Mouse (Mus musculus): ENCODE results near the gene Zfr2. TPM values are rescaled to one million over a fixed set of nuclear protein-coding genes. Genes with fewer than 3 reads are reported as not detected.
A peak's percentile ranks its signal among the peaks of the same experiment; 100 is the strongest.

The Zfr2 gene
- 10 to 100 TPM; 57.6 to 63.6 TPM for total RNA-seq (2021)
- long read RNA-seq, transcript Zfr2-201 (18 exons, 3,349 nt), result major isoform, 44 of 111 reads
- long read RNA-seq, partial matches to known transcripts, result 9 of 111 reads
- long read RNA-seq, other reads (novel, unspliced or antisense), result 58 of 111 reads

DNA sequence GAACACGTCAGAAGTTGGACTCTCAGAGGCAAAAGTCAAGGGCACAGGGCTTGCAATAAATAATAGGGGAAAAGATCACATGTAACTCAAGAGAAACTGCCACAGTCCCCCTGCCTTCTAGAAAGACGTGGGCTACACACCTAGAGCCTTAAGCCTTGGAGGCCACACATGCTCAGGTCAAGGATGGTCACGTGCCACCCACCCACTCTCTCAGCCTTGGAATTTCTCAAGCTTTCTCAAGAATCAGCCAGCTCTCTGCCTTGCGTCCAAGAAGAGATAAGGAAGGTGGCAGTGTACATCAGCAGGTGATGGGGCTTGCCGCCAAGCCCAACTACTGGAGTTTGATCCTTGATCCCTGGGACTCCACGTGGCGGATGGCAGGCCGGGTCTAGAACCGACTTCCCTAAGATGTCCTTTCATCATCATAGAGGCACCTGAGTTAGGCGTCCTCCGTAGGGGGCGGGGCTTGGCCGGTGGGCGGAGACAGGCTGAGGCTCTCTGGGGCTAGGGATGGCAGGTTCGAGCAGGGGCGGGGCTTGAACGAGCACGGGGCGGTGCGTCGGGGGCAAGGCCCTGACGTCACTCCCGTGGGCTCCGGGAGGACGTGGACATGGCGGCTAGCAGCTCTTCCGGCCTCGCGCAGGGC, at the start of gene Zfr2:
Zfr2 (plus strand) TSS at position 576 of the 646 bp plus-strand sequence.
- DNase-seq (ENCODE audit: low spot score in 2 of 2), result peak; percentile 90 to 92

DNA sequence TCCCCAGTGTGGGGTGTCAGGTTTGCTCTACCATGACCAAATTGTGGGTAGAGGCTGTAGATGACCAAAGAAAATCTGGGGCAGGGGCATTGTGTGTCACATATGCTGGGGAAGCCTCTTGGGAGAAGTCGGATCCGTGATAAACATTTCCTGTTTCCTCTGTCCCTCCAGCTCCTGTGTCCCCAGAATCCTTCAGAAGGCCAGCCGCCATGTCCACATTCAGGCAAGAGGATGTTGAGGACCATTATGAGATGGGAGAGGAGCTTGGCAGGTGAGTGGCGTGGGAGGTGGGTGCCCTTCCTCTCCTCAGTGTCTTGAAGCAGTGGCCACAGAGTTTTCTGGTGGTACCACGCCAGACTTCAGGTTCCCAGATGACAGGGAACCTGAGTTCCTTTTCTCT, 49.1 kb upstream of the Zfr2 start, which contains the start of gene 4930442H23Rik:
4930442H23Rik (minus strand) TSS at position 45 of the 400 bp plus-strand sequence.
- no peak for DNase-seq (ENCODE audit: low spot score in 2 of 2)

DNA sequence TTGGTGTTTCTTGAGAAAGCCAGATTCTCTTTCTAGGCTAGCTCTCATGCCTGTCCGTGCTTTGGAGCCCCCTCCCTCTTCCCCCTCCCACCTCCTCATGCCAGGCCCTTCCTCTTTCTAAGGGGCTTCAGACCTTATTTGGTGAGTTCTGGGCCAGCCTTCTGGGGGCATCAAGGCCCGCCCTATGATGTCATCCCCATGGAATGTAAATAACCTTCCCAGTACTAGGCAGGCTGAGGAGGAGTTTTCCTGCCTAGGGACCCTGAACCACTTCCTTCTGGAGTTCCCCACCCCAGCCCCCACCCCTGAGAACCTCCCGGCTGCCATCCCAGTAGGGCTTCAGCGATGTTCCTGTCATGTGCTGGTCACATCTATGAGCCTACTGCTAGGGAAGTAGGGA, 48.2 kb upstream of the Zfr2 start:
- no peak for DNase-seq (ENCODE audit: low spot score in 2 of 2)

DNA sequence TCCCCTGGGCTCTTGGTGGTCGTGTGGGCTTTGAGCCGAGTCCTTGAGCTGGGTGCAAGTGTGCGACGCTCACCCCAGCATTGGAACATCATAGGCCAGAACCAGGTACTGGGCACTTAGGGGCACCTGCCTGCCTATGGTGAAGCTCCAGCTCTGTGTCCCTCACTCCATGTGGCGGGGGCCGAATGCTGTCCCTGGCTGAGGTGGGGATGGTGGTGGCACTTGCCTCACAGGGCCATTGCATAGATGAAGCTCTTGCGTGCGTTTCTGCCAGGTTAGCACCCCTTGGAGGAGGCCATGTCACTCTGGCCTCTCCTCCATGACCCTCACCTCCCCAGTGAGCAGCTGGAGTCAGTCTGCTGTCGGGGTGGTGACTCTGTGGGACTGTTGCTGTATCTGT, 45.8 kb upstream of the Zfr2 start:
- DNase-seq (ENCODE audit: low spot score in 2 of 2), result no peak

DNA sequence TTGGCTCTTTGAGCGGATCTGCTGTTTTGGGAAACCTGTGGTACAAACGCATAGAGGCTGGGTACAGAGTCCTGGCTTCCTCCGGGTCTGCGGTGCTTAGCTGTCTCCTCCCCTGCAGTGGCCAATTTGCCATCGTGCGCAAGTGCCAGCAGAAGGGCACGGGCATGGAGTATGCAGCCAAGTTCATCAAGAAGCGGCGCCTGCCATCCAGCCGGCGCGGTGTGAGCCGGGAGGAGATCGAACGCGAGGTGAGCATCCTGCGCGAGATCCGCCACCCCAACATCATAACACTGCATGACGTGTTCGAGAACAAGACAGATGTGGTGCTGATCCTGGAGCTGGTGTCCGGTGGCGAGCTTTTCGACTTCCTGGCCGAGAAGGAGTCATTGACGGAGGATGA, 43.1 kb upstream of the Zfr2 start:
- DNase-seq (ENCODE audit: low spot score in 2 of 2), result peak in 1 of 2 experiments; percentile 2

DNA sequence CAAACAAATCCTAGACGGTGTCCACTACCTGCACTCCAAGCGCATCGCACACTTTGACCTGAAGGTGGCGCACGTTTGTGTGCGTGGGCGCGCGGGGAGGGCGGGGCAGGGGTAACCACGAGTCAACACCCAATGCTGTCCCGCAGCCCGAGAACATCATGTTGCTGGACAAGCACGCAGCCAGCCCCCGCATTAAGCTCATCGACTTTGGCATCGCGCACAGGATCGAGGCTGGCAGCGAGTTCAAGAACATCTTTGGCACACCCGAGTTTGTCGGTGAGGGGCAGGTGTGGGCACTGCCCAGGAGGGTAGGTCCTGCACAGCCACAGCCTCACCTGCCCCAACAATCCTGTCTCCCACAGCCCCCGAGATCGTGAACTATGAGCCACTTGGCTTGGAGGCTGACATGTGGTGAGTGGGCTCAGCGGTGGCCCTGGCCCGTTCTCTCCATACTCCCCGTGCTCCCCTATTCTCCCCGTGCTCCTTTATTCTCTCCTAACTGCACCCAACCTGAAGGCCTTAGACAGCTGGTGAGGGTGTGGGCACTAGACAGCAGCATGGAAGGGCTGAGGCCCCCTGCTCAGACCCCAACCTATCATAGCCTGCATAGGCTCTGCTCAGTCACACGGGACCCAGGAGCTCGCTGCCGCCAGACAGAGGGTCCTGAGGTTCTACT, 42.6 kb upstream of the Zfr2 start:
- peak in 1 of 2 experiments; percentile 14 for DNase-seq (ENCODE audit: low spot score in 2 of 2)

DNA sequence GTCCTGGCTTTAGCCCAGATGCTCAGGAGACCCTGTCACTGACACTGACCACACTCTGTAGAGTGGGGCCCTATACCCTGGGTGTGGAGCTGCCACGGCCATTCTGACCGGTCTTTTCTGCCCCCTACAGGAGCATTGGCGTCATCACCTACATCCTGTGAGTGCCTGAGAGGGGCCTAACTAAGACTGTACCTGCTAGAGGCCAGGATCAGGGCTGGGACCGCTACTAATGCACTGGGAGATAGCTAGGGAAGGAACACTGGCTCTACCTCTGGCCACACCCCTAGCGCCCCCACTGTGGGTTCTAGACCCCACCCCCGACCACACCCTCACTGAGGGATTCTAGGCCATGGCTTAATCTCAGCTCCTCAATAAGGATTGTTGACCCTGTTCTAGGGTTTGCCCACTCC, 42.0 kb upstream of the Zfr2 start:
- DNase-seq (ENCODE audit: low spot score in 2 of 2), result peak in 1 of 2 experiments; percentile 8

DNA sequence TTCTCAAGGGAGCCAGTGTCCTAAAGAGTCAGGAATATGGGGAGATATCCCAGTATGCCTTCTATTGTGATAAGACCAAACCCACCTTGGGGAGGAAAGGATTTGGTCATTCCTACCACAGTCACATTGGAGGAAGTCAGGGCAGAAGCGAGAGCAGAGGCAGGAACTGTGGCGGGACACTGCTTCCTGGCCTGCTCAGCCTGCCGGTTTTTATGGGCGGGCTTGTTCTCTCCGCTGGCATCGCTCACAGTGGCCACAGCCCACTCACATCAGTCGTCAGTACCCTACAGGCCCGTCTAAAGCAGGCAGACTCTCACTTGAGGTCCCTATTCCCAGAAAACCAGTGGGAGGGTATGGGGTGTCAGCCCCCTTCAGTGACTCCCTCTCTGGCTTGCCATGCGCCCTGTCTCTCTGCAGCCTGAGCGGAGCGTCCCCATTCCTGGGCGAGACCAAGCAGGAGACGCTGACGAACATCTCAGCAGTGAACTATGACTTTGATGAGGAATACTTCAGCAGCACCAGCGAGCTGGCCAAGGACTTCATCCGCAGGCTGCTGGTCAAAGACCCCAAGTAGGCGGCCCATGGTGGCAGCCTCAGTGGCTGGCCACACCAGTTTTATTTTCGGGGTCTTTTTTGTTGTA, 41.5 kb upstream of the Zfr2 start:
- DNase-seq (ENCODE audit: low spot score in 2 of 2), result peak in 1 of 2 experiments; percentile 16

DNA sequence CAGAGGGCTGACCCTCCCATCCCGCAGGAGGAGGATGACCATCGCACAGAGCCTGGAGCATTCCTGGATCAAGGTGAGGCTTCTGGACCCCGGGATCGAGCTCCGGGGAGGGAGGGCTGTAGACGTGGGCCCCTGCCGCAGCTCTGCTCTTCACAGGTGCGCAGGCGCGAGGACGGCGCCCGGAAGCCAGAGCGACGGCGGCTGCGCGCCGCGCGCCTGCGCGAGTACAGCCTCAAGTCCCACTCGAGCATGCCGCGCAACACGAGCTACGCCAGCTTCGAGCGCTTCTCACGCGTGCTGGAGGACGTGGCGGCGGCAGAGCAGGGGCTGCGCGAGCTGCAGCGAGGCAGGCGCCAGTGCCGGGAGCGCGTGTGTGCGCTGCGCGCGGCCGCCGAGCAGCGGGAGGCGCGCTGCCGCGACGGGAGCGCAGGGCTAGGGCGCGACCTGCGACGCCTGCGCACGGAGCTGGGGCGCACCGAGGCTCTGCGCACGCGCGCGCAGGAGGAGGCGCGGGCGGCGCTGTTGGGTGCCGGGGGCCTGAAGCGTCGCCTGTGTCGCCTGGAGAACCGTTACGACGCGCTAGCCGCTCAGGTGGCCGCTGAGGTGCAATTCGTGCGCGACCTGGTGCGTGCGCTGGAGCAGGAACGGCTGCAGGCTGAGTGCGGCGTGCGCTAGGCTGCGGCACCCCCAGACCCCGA, 40.5 kb upstream of the Zfr2 start:
- DNase-seq (ENCODE audit: low spot score in 2 of 2), result peak; percentile 89 to 92

DNA sequence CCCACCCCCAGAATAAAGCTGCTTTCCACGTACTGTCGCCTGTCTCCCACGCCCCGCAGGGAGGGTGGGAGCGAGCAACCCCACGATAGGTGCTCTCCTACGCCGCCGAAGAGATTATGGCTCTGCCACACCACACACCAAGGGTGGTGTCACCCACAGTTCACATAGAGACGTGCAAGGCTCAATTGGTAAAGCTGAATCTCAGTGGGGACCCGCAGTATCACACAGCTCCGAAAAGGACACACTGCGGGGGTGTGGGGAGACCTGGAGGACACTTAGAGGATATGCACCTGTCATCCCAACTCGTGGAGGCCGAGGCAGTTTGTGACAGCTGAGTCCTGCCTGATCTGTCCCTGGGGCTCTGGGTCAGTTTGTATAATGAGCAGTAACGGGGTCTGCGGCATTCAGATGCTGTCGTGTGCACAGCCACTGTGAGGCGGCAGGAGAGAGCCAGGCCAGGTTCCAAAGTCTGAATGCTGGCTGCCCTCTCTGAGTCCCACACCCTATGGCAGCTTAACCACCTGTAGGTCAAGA, 39.9 kb upstream of the Zfr2 start:
- no peak for DNase-seq (ENCODE audit: low spot score in 2 of 2)

DNA sequence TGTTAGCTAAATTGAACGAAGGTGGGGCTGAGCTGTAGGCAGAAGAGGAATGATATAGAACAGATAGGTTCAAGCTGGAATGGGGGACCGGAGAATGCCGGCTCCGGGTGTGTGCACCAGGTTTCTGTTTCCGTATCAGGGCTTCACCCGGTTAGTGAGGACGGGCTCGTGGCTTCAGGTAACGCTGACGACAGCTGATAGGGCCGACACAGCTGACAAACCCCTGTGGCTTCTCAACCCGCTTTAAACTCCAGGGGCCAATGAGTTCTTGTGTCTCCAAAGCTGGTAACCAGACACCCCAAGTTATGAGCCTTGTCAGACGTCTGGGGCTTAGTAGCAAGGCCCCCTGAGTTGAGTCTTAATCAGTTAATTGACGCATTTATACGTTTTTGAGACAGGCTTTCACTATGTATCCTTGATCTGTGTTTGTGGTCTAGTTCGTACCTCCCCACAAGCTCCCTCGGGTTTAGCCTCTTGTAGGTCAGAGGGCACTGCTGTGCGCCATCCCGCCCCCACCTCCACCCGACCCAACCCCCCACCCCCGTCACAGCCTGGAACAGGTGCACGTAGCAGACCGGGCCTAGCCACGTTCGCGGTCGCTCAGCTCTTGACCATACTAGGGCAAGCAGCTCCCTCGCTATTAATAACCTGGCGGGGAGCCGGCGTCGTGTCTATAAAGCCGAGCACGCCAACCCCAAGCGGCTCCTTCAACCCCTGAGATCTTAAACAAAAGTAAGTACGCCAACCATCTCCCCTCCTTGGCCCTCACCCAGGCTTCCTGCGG, 38.8 kb upstream of the Zfr2 start:
- no peak for DNase-seq (ENCODE audit: low spot score in 2 of 2)

DNA sequence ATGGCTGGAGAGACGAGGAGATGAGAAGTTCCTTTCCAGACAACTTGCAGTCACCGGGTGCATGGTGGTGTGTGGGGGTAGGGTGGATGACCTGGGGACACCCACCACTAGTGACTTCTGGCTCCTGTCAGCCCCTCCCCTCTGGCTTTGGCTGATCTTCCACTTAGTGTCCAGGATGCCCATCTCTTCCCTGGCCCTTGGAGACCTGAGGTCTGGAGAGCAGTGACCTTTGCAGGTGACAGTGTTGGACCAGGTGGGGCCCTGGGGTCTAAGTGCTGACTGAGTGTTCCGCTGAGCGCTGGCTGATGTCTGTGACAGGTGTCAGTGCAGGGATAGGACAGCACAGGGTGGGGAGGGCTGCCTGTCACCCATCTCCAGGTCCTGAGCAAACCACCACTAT, 37.7 kb upstream of the Zfr2 start:
- DNase-seq (ENCODE audit: low spot score in 2 of 2), result no peak

DNA sequence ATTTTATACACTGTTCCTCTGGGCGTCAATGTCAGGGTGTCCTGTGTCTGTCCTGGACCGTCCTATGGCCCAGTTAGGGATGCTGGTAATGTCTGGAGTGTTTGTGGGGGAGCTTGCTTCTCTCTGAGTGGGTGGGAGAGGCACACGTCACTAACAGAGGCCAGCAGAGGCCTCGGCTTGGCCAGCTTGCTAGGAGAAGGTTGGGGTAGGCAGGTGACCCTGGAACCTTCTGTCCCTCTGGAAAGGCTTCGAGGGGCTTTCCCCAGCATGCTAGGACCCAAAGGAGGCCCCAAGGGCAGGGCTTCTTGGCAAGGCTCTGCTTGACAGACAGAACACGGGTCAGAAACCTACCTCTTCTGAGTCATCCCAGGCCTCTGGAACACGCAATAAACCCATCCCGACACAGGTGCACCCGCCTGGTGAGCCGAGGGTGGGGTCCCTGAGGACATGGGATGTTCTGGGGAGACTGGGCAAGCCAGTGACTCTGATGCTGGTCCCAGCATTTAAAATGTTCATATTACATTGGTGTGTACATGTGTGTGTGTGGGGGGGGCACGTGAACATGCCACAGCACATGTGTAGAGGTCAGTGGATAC, 36.4 kb upstream of the Zfr2 start:
- DNase-seq (ENCODE audit: low spot score in 2 of 2), result no peak

DNA sequence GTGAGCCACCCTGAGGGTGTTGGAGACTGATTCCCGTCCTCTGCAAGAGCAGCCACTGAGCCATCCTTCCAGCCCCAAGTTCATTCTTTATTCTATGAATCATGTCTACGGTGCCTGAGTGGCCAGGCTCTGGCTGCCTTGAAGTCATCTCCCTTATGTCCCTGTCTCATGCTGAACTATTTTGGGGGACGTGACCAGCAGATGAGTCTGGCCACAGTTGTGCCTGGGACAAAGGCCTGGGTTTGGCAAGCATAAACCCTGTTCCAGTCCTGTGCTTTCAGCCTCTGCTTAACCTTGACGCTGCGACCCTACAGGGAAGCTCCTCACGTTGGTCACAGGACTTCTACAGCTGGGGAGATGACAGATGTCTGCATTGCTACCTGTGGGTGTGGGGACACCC, 35.6 kb upstream of the Zfr2 start:
- no peak for DNase-seq (ENCODE audit: low spot score in 2 of 2)

DNA sequence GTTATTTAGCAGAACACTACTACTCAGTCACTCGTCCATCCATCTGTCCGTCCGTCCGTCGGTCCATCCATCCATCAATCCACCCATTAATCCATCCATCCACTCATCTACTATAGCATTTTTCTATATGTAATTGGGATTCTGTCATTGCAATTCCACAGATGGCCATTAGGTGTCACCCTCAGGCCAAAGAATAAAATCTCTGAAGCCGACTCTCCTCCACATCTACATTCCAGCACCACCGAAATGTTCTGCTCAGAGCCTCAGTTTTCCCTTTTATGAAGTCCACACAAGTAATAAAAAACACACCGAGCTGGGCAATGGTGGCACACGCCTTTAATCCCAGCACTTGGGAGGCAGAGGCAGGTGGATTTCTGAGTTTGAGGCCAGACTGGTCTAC, 34.7 kb upstream of the Zfr2 start:
- peak in 1 of 2 experiments; percentile 78 for DNase-seq (ENCODE audit: low spot score in 2 of 2)

DNA sequence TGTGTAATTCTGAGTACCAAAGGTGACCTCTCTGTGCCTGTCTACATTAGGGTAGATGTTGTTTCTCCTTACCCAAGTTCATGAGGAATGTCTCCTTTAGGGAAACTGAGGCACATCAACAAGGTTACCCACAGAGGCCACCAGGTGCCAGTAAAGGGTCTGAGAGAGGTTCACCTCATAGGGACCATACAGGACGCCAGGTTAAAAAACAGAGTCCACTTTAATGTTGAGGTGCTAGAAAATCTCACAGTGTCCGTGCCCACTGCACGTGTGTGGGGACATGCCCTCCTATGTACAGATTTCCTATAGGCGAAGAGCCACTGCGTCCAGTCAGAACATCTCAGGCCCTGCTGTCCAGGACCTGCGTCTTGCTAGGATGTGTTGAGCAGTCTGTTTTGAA, 34.0 kb upstream of the Zfr2 start:
- no peak for DNase-seq (ENCODE audit: low spot score in 2 of 2)

DNA sequence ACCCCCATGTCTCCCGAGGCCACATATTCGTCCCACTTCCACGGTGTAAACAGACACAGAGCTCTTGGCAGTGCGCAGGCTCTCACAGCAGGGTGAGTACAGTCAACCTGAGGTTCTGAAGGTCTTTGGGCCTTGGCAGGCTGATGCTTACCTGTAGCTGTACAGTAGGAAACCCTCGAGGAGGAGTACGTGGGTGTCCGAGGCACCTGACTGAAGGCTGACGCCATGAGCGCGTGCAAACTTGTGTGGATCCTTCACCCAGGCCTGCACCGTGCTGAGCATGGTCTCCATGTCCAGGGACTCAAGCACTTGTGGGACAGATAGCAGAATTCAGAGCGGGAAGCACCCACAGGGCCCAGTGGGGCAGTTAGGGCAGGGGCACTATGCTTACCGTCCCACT, 32.8 kb upstream of the Zfr2 start:
- DNase-seq (ENCODE audit: low spot score in 2 of 2), result no peak

DNA sequence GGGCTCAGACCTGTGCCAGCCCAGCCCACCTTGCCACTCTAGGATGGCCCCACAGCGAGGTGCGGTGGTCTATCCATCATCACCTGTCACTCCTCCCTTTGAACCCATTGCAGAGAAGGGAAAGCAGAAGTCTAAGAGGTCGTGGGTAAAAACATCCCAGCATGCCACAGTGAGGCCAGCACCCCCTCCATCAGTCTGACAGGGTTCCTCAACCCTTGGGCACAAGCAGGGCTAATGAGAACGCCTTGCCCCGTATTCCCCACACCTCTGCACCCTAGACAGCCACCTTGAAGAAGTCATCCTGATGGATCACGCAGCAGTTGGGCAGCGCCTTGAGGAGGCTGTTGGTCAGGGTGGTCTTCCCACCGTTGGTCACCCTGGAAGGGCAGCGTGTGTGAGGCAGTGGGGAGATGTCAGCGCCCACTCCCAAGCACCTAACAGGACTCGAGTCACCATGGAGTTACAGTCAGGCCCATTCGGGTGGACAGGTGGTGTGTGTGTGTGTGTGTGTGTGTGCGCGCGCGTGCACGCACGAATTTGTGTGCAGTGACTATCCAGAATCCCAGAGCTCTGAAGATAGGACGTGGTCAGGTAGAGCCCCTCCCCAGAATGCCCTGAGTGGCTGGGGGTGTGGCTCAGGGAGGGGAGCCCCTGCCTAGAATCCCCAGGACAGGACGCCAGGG, 32.2 kb upstream of the Zfr2 start:
- DNase-seq (ENCODE audit: low spot score in 2 of 2), result no peak

Data from layer of hippocampus, adult 18-20 months (tissue).